Mouse (Mus musculus): ENCODE measurements around the gene Otub2. TPM values are rescaled to one million over a fixed set of nuclear protein-coding genes. Genes with fewer than 3 reads are reported as not detected.

Gene Otub2
- 10 to 100 TPM; 46.6 to 53.9 TPM for total RNA-seq (2021)

DNA sequence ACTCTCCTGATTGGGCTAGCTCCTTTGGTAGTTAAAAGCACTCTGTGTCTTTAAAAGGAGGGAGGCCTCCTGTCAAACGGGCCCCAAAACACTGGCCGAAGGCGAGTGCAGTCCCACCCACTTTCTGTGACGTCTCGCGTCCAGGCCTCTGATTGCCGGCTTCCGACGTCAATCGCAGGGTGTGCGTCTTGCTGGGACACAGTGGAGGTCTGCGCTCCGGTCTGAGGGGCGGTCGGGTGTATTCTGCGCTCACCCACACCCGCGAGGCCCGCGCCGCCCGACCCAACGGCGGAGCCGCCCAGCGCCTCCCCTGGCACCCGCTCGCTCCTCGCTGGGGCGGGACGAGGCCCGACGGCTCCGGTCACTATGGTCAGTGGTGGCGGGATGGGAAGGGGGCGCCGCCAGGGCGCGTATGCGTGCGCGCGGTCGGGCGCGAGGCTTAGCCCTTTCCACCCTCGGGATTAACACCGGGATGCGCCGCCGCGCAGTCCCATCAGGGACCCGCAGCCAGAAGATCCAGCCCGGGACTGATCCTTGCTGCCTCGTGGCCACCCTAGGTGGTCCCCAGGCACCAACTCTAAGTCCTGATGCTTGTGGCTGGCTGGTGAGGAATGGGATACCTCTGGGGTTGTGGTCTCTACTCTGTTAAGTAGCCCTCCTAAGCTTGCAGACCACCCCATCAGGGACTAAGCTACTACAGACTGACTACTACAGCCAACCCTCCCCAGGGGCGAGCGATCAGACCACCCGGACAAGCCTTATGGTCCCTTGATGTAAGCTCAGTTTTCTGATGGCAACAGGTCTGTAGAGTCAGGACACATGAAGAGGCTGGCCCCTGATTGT lies at the start of gene Otub2:
TSS of gene Otub2 (plus strand) at position 178 of the 843 bp plus-strand sequence.
- peak; percentile 92 to 93 for DNase-seq (ENCODE audit: extremely low spot score in 1 of 2, low spot score in 1 of 2)

DNA sequence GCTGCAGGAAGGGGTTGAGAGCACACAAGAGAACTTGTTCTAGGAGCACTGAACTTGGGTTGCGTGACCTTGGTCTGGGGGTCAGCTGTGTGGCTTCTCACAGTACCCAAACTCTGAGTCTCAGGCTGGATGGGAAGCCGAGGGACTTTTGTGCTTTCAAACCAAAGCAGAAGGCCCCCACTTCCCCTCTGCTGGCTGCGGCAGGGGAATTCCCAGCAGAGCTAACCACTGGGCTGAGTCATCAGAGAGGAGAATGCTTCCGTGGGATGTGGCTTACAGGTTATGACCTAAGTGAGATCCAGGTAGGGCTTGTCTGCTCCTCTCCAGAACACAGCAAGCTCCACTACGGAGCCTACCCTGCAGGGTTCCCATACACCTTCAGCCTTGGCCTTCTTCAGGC lies 47.3 kb upstream of the Otub2 start:
- DNase-seq (ENCODE audit: extremely low spot score in 1 of 2, low spot score in 1 of 2) = no peak

- no peak for DNase-seq (ENCODE audit: extremely low spot score in 1 of 2, low spot score in 1 of 2)
These were observed 45.0 kb upstream of the Otub2 start for GRCm38 (mm10) chr12:103343456-103343855.

DNA sequence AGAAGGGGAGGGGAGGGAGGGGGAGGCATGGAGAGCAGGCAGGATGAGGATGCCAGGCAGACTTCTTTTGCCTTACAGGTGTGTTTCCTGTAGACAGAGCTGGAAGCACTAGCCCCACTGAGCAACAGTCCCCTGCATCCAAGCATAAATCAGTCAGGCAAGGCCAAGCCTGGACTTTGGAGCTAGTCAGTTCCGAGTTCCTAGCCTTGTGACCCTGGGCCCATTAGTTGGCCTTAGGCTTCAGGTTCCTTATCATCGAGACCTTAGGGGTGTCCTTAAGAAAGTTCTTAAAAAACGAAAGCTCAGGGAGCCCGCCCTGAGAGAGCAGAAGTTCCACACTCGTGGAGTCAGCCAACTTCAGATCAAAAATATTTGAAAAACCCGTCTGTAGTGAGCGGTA lies 43.5 kb upstream of the Otub2 start:
- DNase-seq (ENCODE audit: extremely low spot score in 1 of 2, low spot score in 1 of 2) = no peak

- no peak for DNase-seq (ENCODE audit: extremely low spot score in 1 of 2, low spot score in 1 of 2)
These were observed 41.5 kb upstream of the Otub2 start for GRCm38 (mm10) chr12:103346945-103347344.

GRCm38 (mm10) chr12:103347406-103347805 lies 41.1 kb upstream of the Otub2 start:
- no peak for DNase-seq (ENCODE audit: extremely low spot score in 1 of 2, low spot score in 1 of 2)

DNA sequence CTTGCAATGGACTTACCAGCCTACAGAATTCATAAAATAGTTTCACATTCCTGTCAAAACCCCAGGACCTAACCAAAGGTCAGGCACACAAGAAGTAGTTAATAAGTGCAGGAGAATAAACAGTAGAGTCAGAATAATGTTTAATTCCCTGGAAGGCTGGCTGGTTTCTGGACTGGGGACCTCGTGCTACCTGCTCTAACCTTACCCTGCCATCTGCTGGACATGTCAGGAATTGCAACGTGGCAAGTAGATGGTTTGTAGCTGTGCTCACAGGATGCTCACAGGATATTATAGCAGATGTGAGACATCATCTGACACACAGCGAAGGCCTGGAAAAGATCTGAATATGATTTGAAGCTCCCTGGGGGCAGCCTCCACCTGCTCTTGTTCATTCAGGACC lies 40.0 kb upstream of the Otub2 start:
- peak; percentile 78 to 97 for DNase-seq (ENCODE audit: extremely low spot score in 1 of 2, low spot score in 1 of 2)

DNA sequence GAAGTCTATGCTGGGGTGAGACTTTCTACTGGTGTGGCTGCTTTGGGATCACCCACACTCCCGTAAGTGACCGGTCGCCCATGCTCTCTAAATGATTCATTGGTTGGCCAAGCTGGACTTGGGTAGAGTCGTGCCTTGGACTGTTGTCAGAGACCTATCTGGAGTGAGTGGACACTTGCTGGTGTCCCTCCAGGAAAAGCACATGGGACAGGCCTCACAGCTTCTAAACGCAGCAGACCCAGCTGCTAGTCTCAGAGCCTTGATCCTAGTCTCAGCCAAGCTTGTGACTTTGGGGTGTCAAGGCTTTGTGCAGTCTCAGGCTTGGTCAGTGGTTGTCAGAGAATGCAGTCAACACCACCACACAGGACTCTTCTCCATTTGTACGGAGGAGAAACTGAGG lies 35.7 kb upstream of the Otub2 start:
- no peak for DNase-seq (ENCODE audit: extremely low spot score in 1 of 2, low spot score in 1 of 2)

- DNase-seq (ENCODE audit: extremely low spot score in 1 of 2, low spot score in 1 of 2) = no peak
These were observed 34.9 kb upstream of the Otub2 start for GRCm38 (mm10) chr12:103353538-103353937.

GRCm38 (mm10) chr12:103355746-103356414 lies 32.6 kb upstream of the Otub2 start, which contains the start of gene Asb2:
TSS of gene Asb2 (minus strand) at chr12:103356001.
- no peak for DNase-seq (ENCODE audit: extremely low spot score in 1 of 2, low spot score in 1 of 2)

DNA sequence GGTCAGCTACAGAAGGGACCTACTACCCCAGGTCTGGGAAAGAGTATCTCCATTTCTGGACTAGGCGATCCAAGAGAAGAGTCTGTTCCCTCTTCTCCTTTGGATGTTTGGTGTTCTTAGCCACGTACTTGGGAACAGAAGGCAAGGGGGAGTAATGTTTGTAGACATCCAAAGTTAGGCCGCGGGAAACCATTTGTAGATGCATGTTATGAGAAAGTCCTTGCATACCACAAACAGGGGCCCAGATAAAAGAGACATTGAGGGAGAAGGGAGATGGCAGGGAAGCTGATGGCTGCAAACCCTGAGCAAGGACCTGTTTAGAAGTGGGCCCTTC lies 32.1 kb upstream of the Otub2 start:
- DNase-seq (ENCODE audit: extremely low spot score in 1 of 2, low spot score in 1 of 2) = no peak

DNA sequence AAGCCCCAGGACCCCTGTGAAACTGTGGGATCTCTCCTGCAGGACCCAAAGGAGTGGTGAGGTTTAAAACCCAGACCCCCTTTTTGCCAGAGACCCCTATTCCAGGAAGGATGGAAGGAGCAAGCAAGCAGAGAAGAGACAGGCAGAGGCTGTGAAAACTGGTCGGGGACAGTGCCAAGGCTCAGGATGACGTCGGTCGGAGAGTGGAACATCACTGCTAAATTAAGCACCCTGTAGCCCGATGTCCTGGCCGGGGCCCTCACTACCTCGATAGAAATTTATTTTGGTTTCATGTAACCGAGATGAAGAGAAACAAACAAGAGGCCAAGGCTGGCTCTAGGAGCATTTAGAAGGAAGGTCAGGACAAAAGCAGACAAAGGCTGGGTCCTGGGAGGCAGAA lies 30.3 kb upstream of the Otub2 start:
- no peak for DNase-seq (ENCODE audit: extremely low spot score in 1 of 2, low spot score in 1 of 2)

DNA sequence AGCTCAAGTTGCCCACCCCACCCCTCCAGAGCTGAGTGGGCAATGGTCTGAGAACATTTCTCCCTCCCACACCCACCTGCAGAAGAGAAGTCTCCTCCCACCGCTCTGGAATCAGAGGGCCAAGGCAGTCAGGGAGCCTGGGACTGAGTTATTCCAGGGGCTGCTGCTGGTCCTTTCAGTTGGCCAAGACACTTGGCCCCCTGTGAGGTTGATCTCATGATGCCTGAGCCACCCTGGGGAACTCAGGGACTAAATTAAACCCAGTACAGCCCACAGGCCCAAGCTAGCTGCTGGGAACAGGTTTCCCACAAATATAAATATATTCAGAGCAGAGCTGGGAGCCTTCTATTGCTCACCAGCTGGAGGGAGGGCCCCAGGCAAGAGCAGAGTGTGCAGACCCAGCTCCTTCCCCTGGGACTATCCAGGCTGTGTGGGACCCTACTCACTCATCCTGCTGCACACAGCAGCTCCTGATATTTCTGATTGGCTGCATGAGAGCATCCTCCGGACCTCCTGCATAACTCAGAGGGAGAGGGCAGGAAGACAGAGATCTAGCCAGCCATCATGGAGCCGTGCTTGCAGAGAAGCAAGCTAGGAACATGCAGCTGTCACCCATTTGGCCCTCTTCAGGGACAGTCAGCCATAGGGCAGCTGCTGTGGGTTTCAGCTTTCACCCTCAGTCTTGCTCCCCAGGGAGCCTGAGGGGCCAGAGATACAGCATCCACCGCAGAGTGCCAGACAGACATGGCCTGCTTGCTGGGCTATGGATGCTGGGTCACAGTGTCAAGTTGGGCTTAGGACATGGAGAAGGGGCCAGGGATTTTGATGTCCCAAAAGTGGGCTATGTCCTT lies 29.3 kb upstream of the Otub2 start:
- no peak for DNase-seq (ENCODE audit: extremely low spot score in 1 of 2, low spot score in 1 of 2)

DNA sequence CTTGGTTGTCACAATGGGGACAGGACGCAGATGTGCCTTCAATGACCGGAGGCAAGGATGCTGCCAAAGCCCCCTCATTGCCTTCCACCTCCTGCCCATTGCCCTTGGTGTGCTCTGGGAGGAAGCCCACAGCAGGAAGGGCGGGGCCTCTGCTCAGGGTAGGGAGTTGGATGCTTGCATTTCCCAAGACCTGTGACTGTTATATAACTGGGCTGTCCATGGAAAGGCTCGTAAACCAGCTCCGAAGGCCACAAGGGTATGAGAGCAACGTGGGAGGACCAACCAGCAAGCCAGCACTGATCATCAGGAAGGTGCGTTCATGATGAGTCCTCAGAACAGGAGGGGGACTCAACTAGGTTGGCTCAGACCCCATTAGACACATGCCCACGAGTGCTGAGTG lies 27.7 kb upstream of the Otub2 start:
- no peak for DNase-seq (ENCODE audit: extremely low spot score in 1 of 2, low spot score in 1 of 2)

DNA sequence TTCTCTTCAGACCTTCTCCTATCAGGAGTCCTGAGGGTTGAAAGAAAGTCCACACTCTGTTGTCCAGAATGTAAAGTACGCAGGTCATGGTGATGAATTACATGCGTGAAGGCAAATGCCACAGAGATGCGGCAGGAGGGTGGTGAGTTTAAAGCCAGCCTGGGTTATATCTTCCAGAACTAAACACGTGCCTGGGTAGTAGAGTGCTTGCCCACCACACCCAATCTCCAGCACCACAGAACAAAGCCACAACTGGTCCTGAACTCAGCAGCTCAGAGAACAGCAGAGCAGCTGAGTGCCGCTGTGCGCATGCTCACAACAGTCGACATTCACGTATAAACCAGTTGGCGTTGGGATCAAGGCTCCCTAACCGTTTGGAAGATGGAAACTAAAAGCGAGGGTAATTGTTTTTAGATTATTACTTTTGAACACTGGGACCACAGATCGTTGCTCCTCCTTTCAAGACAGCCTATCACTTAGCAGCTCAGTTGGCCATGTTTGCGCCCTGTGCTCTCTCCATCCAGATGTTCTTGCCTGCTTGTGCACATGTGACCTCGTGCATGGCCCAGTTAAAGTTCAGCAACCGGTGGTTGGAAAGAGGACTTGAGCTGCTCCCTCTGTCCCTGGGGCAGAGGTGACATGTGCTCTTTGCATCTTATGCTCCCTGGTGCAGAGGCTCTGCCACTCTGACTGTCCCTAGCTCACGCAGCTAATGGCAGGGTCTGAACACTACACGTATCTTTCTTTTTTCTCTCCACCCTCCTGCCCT lies 26.8 kb upstream of the Otub2 start:
- DNase-seq (ENCODE audit: extremely low spot score in 1 of 2, low spot score in 1 of 2) = no peak

DNA sequence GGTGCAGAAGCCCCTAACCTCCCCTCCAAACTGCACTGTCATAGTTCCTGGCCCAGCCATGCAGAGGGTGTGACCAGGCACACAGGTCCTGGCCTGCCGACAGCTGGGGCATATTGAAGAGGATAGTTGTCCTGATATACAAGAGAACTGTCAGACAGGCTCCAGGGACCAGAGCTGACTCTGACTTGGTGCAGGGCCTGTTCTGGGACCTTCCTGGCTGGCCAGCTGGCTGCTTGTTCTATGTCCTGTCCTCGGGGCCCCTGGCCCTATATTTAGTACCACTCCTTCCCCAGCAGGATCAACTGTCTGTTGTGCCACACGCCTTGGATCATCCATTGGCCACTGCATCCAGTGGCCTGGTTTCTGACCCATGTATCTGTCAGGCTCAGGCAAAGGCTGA lies 26.1 kb upstream of the Otub2 start:
- DNase-seq (ENCODE audit: extremely low spot score in 1 of 2, low spot score in 1 of 2) = no peak

GRCm38 (mm10) chr12:103367171-103367570 lies 21.3 kb upstream of the Otub2 start:
- no peak for DNase-seq (ENCODE audit: extremely low spot score in 1 of 2, low spot score in 1 of 2)

DNA sequence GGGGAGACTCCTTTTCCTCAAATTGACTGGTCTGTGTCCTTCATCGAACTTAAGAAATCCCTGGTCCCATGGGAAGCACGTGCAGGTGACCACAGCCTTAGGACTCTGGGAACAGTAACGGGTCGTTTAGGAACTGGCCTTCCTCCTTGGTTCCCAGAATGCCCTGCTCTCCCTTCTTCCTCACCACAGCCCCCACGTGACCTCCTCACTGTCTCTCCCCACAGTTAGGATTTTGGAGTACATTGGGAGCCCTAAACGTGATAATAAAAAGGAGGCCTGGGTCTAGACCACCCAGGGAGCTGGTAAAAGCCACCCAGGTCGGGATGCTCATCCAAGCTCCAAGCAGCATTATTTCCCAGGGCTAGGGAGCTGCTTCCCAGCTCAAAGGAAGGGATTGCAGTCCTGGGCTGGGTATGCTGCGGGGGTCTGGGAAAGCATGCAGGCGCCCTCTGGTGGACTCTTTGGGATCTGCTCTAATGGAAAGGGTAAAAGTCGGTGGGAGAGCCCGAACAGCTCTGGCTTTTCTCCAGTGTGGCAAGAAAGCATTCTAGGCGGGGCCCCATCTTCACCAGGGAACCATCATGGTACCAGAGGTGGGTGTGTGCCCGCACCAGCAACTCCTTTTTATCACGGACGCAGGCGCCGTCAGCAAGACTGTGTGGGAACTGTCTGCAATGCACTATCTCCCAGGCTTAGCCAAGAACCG lies 20.7 kb upstream of the Otub2 start:
- peak; percentile 72 to 92 for DNase-seq (ENCODE audit: extremely low spot score in 1 of 2, low spot score in 1 of 2)

GRCm38 (mm10) chr12:103368326-103368669 lies 20.2 kb upstream of the Otub2 start:
- no peak for DNase-seq (ENCODE audit: extremely low spot score in 1 of 2, low spot score in 1 of 2)

DNA sequence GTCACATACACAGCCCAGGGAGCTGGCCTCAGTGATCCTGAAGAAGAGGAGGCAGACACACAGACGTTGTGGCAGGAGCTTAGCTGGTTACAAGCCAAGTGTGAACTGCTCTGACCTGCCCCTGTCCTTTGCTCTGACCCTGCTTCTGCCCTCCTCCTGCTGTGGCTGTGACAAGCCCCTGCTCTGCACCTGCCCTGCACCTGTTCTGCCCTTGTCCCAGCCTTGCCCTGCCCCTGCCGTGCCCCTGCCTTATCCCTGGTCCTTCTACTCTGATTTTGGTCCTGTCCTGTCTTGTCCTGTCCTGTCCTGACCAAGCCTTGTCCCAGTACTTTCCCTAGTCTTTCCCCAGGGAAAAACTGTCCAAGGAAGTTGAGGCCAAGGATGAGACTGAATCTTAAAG lies 19.7 kb upstream of the Otub2 start:
- DNase-seq (ENCODE audit: extremely low spot score in 1 of 2, low spot score in 1 of 2) = no peak
